Mouse (Mus musculus): ENCODE data around the gene Ccnd3.

Ccnd3 gene

DNA sequence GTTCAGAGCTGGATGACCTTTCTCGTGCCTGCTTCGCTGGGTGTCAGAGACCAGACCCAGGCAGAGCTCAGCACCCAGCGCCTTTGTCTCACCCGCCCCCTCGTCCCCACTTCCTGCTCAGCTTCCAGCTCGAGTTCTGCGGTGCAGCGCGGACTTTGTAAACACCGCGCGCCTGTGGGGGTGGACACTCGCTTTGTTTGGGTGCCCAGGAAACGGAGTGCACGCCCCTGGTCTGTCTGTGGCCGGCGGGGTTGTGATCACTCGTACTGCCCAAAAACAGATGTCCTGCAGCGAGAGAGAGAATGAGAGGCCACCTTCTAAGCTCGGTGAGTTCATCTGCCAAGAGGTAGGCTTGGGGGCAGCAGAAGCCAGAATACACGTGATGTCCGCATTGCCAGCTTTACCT lies at the start of gene Ccnd3:
TSS of gene Ccnd3 (plus strand) at position 111 of the 406 bp plus-strand sequence.
- peak; percentile 81 for DNase-seq (ENCODE audit: low read depth, low spot score)

GRCm38 (mm10) chr17:47458310-47458709 lies 46.5 kb upstream of the Ccnd3 start:
- no peak for DNase-seq (ENCODE audit: low read depth, low spot score)

DNA sequence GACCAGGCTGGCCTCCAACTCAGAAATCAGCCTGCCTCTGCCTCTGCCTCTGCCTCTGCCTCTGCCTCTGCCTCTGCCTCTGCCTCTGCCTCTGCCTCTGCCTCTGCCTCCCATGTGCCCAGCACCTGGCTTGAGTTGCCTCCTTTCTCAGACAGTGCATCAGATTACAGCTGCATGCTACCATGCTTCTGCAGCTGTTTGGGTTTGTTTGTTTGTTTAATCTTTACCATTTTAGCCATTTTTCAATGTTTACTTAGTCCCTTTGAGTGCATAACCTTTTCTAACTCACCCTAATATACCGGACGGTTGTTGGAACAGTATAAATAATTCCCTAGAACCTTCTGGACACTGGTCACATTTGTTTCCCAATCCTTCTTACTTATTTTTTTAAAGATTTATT lies 45.9 kb upstream of the Ccnd3 start:
- no peak for DNase-seq (ENCODE audit: low read depth, low spot score)

- DNase-seq (ENCODE audit: low read depth, low spot score): no peak
Observed at GRCm38 (mm10) chr17:47459341-47459919, 45.4 kb upstream of the Ccnd3 start.

DNA sequence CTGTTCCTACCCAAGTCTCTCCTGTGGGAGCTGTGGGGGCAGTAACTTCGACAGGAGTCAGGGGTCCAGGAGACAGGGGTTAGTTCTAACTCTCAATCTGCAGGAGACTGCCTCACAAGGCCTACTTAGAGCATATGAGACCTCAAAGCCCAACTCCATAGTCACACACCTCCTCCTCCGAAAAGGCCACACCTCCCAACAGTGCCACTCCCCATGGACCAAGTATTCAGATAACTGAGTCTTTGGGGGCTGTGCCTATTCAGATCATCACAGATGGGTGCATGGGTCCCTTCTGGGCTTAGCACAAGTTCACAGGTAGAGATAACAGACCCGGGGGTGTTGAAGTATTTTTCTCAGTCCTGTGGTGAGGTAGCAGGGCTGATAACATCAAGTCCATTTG lies 43.2 kb upstream of the Ccnd3 start:
- DNase-seq (ENCODE audit: low read depth, low spot score): no peak

DNA sequence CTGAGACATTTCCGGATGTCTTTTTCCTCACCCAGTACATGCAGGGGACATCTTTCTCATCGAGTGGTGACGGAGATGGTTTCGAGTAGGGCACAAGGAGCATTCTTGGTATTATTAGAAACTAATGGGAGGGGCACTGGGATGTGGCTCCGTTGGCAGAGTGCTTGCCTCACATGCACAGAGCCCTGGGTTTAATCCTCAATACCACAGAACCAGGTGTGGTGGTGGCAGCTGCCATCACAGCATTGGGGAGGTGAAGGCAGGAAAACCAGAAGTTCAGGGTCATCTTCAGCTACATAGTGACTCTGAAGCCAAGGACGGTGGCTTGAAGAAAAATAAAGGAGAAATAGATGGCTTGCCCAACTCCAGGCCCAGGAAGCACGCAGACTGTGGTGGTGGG lies 42.6 kb upstream of the Ccnd3 start:
- no peak for DNase-seq (ENCODE audit: low read depth, low spot score)

DNA sequence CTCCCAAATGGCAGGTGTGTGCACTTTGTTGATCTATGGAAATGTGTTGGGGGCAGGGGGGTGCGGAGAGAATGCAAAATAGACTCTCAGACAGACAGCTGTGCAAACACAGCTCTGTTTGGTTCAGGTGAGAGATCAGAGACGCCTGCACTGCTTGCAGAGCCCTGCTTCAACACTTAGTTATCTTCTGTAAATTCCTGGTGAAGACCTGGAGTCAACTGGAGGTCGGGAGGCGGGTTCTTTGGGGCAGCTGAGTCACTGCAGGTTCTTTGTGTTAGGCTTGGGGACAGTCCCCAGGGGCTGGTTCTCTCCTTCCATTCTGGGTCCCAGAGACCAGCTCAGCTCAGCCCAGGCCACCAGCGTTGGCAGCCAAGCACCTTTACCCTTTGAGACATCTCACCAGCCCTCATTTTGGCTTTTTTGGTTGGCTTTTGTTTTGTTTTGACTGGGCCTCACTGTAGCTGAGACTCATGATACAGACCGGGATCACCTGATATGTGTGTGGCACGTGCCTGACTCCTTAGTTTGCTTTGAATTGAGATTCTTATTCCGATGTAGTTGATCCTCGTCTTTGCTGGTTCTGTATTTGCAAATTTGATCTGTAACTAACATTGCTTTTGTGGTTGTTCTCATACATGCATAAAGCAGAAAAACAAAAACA lies 42.0 kb upstream of the Ccnd3 start:
- no peak for DNase-seq (ENCODE audit: low read depth, low spot score)

- no peak for DNase-seq (ENCODE audit: low read depth, low spot score)
Observed at GRCm38 (mm10) chr17:47464248-47464965, 40.4 kb upstream of the Ccnd3 start.

DNA sequence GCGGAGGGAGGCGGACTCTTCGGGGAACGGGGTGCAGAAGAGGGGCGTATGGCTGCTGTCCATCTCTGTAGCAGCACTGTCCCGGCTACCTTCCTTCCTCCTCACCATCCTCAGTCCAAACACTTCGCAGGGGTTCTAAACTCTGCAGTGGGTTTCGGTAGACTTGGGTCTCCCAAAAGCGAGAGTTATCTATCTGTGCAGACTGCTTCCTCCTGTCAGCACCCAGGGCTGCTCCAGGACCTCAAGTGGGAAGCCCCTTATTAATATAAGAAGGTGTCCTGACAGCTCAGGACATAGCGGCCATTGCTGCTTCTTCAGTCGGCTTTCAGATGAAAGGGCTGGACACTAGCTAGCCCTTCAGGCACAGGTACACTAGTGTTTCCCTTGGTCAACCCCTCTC lies 39.8 kb upstream of the Ccnd3 start:
- DNase-seq (ENCODE audit: low read depth, low spot score): no peak

DNA sequence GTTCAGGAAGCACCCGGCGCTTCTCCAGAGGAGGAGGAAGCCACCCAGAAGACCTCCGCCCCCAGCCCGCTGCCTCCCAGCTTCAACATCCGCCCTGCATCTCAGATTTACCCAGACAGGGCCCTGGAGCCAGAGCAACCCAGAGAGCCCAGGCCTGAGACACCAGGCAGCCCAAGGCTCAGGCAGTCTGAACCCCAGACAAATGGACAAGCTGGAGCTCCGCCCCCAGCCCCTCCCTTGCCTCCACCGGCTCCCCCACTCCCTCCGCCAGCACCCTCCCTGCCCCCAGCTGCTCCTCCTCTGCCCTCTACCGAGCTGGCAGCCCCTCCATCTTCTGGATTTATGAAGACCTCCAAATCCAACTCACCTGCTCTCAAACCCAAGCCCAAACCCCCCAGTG lies 38.6 kb upstream of the Ccnd3 start:
- no peak for DNase-seq (ENCODE audit: low read depth, low spot score)

- no peak for DNase-seq (ENCODE audit: low read depth, low spot score)
Observed at GRCm38 (mm10) chr17:47467659-47468058, 37.2 kb upstream of the Ccnd3 start.

DNA sequence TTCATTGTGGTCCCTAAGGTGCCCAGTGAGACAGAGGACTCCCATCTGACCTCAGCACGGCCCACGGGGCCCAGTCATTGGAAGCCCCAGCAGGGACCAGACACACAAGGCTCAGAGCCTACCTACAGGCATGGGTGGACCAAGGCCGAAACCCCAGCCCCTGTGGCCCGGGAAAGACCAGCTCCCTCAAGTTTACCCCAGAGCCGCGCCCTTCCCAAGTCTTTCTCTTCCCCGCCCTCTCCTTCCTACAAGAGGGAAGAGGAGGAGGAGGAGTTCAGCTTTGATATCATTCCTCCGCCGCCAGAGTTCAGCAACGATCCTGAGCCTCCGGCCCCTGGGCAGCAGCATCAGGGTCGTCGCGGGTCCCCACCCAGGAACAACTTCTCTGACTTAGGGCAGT lies 36.8 kb upstream of the Ccnd3 start:
- DNase-seq (ENCODE audit: low read depth, low spot score): no peak

DNA sequence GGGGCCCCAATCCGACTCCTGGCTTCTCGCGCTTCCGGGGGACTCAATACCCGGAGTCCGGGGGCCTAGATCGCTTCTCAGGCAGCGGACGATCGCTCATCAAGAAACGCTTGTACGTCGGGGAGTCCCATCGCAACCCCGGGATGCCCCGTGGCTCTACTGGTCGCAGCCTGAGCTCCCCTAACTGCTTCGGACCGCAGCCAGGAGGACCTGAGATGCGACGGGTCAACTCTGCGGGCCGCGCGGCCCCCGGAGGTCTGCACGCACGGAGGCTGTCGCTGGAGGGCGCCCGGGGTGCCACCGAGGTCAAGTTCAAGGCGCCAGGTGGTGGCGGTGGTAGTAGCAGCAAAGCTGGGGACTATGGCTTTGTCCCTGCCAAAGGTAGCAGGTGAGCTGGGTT lies 36.4 kb upstream of the Ccnd3 start:
- DNase-seq (ENCODE audit: low read depth, low spot score): no peak

GRCm38 (mm10) chr17:47469642-47470041 lies 35.2 kb upstream of the Ccnd3 start:
- no peak for DNase-seq (ENCODE audit: low read depth, low spot score)

DNA sequence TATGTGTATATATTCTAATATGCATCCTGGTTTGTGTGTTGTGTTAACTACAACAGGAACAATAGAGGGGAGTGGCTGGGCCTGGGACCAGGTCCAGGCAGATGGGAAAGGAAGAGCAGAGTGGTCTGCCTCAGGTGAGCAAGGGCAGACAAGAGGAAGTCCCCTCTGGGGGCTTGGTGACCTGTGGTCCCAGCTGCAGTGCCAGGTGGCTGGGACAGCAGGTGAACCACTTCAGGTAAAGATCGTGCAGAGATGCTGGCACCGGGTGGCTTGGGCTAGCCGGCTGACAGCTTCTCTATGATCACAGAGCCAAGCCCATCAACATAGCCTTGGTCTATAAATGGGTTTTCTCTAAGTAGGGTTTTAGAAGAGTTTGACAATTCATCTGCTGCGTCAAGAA lies 34.7 kb upstream of the Ccnd3 start:
- DNase-seq (ENCODE audit: low read depth, low spot score): no peak

- no peak for DNase-seq (ENCODE audit: low read depth, low spot score)
Observed at GRCm38 (mm10) chr17:47470686-47471085, 34.2 kb upstream of the Ccnd3 start.

GRCm38 (mm10) chr17:47472435-47473350 lies 32.2 kb upstream of the Ccnd3 start:
- no peak for DNase-seq (ENCODE audit: low read depth, low spot score)

GRCm38 (mm10) chr17:47473434-47473974 lies 31.3 kb upstream of the Ccnd3 start:
- DNase-seq (ENCODE audit: low read depth, low spot score): peak; percentile 88

DNA sequence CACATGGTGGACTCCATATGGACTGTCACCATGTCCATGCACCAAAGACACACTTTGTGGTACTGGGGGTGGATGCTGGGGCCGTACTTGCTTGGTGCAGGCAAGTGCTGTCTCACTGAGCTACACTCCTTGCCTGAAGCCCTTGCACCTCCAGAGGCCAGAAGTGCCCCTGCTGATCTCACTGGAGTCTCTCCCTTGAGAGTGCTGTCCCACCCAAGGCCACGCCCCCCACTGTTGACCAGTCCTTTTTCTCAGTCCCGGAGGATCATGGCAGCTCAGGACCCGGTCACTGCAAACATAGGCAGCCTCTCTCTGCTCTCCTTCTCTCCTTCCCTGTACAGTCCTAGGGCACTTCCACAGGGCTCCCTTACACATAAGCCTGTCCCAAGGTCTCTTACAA lies 30.6 kb upstream of the Ccnd3 start:
- DNase-seq (ENCODE audit: low read depth, low spot score): no peak

DNA sequence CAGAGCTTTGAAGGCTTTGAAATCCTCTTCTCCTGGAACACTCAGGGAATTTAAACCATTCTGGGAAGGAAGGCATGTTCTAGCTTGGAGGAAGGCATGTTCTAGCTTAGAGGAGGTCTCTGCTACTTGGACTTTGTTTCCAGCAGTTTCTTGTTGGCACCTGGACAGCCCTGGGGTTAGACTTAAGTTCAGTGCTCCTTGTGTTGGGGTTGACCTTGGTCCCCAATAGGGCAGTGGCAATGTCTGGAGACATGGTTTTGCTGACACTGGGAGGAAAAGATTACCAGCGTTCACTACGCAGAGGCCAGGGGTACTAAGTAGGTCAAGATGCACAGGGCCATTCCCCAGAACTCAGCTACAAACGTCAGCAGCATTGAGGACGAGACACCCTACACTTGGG lies 29.7 kb upstream of the Ccnd3 start:
- no peak for DNase-seq (ENCODE audit: low read depth, low spot score)

GRCm38 (mm10) chr17:47475714-47476113 lies 29.1 kb upstream of the Ccnd3 start:
- DNase-seq (ENCODE audit: low read depth, low spot score): peak; percentile 59

DNA sequence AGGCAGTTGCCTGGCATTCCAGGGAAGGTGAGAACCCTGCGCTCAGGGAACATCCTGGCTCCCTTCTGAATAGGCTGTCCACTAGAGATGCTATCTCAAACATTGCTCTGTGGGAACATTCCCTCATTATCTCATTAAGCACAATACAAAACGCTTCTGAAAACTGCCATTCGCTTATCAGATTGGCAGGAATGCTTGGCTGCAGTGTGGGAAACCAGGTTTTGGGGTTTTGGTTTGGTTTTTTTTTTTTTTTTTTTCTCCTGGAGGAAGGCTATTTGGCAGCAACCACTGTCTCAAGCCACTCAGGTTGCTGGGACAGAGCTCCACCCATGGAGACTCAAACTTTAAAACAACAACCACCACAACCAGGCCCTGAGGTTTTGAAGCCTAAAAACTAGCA lies 25.0 kb upstream of the Ccnd3 start:
- no peak for DNase-seq (ENCODE audit: low read depth, low spot score)
